Mouse (Mus musculus) heart, embryonic 13.5 days (tissue): ENCODE results near the gene Tmub1. TPM values are rescaled to one million over a fixed set of nuclear protein-coding genes. Genes with fewer than 3 reads are reported as not detected.

Experiments used
- ATAC-seq: fragments of 200-750 bp; cut with Nextera tagmentation; 2 replicates; pipeline ENCODE4 v1.8.0; 2017; ENCODE audit warnings: moderate TSS enrichment; ENCODE audit not compliant: insufficient number of reproducible peaks, low FRiP score, low TSS enrichment; ENCODE audit errors: extremely low read depth
- H3K27ac ChIP-seq: fragments of 300-500 bp; sonication (generic); replicated peaks from 2 replicates; pipeline ENCODE4 v1.5.1; 2015; ENCODE audit warnings: moderate library complexity, mild to moderate bottlenecking, inconsistent platforms
- H3K27me3 ChIP-seq: fragments of 300-500 bp; sonication (generic); replicated peaks from 2 replicates; pipeline ENCODE4 v1.6.1; 2015; ENCODE audit warnings: mild to moderate bottlenecking, inconsistent platforms
- H3K36me3 ChIP-seq: fragments of 300-500 bp; sonication (generic); 2 replicates; pipeline ENCODE4 v1.6.1; 2015; ENCODE audit warnings: mild to moderate bottlenecking, inconsistent platforms
- H3K4me1 ChIP-seq: fragments of 300-500 bp; sonication (generic); 2 replicates; pipeline ENCODE4 v1.6.1; 2015; ENCODE audit warnings: inconsistent platforms
- H3K4me2 ChIP-seq: fragments of 300-500 bp; sonication (generic); 2 replicates; pipeline ENCODE4 v1.6.1; 2015; ENCODE audit warnings: inconsistent platforms, mild to moderate bottlenecking, moderate library complexity
- H3K4me3 ChIP-seq: fragments of 300-500 bp; sonication (generic); 2 replicates; pipeline ENCODE4 v1.5.1; 2015; ENCODE audit warnings: moderate library complexity, mild to moderate bottlenecking, inconsistent platforms
- H3K9ac ChIP-seq: fragments of 300-500 bp; sonication (generic); 2 replicates; pipeline ENCODE4 v1.6.1; 2015; ENCODE audit warnings: inconsistent platforms, mild to moderate bottlenecking, moderate library complexity
- H3K9me3 ChIP-seq: fragments of 300-500 bp; sonication (generic); 2 replicates; pipeline ENCODE4 v1.6.1; 2016; ENCODE audit warnings: inconsistent platforms
- WGBS: fragments of 180-500 bp; shearing (Covaris S2); methylation state at CpG from one replicate; pipeline ENCODE4 v1.1.7; 2015; ENCODE audit warnings: mixed read lengths; 5-methylcytosine and 5-hydroxymethylcytosine counted together
- polyA plus RNA-seq: library from polyadenylated mRNA; unstranded; fragments of >200 nt; fragmentation: Nextera tagmentation; extraction: Ambion mirVana; gene quantifications from 2 replicates; pipeline ENCODE4 v1.2.1, GENCODE M21; 2015

Tmub1 gene
- polyA plus RNA-seq, 1 experiment from 2014 or later = 16.2 TPM

DNA sequence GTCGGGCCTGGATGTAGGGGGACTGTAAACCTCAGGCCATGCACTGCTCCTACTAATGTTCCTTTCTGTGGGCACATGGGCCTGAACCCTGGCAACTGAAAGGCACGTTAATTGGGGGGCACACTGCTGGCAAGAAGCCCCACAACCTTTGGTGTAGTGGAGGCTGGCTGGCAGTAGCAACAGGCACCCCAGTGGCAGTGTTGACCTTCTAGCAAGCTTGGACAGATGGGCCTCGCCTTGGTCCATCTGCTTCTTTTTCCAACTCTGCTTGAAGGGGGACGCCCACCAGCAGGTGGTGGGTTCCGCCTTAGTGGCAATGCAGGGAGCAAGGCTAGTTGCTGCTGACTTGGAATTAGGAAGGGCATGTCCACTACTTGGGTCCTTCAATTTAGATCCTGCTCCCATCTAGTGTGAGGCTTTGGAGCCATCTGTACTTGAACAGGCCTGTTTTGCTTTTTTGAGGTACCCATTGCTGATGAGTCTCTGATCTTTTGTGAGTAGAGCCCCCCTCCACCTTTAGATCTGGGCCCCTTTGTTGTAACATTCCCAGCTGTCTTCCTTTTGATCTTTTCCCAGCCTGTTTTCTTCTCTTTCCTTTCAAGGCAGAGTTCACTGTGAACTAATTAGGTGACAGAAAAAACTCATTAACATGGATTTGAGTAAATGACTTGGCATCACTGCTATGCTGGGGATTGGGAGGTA, 5.8 kb upstream of the Tmub1 start:
- H3K9me3 ChIP-seq = no peaks in the 10 kb centered on the region
- peaks cover 11% of the 10 kb centered on the region for H3K36me3 ChIP-seq
- H3K4me3 ChIP-seq = peak overlapping the region; percentile 90
- peak overlapping the region; percentile 91 for H3K27ac ChIP-seq
- peaks cover 5% of the 10 kb centered on the region; the same call in 1 of the 2 replicates for H3K27me3 ChIP-seq
- 25% methylated on average over 5 of the region's 5 CpGs for WGBS
- H3K9ac ChIP-seq = peak overlapping the region; percentile 99
- peak overlapping the region; percentile 98 for H3K4me2 ChIP-seq
- peaks cover 46% of the 10 kb centered on the region for H3K4me1 ChIP-seq
- no peak for ATAC-seq

- peak overlapping the region; percentile 91 for H3K27ac ChIP-seq
- H3K4me3 ChIP-seq = peak overlapping the region; percentile 90
- peaks cover 51% of the 10 kb centered on the region for H3K4me1 ChIP-seq
- H3K4me2 ChIP-seq = peak overlapping the region; percentile 98
- under 1% methylated on average over 29 of the region's 29 CpGs for WGBS
- H3K9ac ChIP-seq = peak overlapping the region; percentile 99
- peaks cover 5% of the 10 kb centered on the region for H3K36me3 ChIP-seq
- no peak for ATAC-seq
- H3K27me3 ChIP-seq = peaks cover 5% of the 10 kb centered on the region; the same call in 1 of the 2 replicates
- H3K9me3 ChIP-seq = no peaks in the 10 kb centered on the region
Observed at GRCm38 (mm10) chr5:24452691-24453233, 5.1 kb upstream of the Tmub1 start.

- peak within 1 kb of the TSS; percentile 98 for H3K4me2 ChIP-seq
- H3K27me3 ChIP-seq = peaks cover 5% of the 10 kb centered on the region; the same call in 1 of the 2 replicates
Observed at GRCm38 (mm10) chr5:24452030-24452690, 4.5 kb upstream of the Tmub1 start, which contains the start of gene Agap3. Gene Agap3, plus strand, starts transcription at chr5:24452177.

GRCm38 (mm10) chr5:24451264-24452029, 3.8 kb upstream of the Tmub1 start:
- H3K27ac ChIP-seq = peak overlapping the region; percentile 91
- H3K9me3 ChIP-seq = no peaks in the 10 kb centered on the region
- no peaks in the 10 kb centered on the region for H3K36me3 ChIP-seq
- peaks cover 58% of the 10 kb centered on the region for H3K4me1 ChIP-seq
- H3K4me3 ChIP-seq = peak overlapping the region; percentile 90
- H3K4me2 ChIP-seq = peak overlapping the region; percentile 98
- peaks cover 5% of the 10 kb centered on the region; the same call in 1 of the 2 replicates for H3K27me3 ChIP-seq
- WGBS = 2% methylated on average over 48 of the region's 66 CpGs
- H3K9ac ChIP-seq = peak overlapping the region; percentile 99
- peak; percentile 62 for ATAC-seq

More at GRCm38 (mm10) chr5:24452030-24452690, 4.5 kb upstream of the Tmub1 start, which contains the start of gene Agap3:
- Histone ChIP-seq H3K9ac (peak within 1 kb of the TSS; percentile 99), H3K36me3 (no peaks in the 10 kb centered on the region), H3K9me3 (no peaks in the 10 kb centered on the region), H3K27ac (peak within 1 kb of the TSS; percentile 91), H3K4me3 (peak within 1 kb of the TSS; percentile 90), H3K4me1 (peaks cover 55% of the 10 kb centered on the region)
- under 1% methylated on average over 50 of the region's 85 CpGs for WGBS
- ATAC-seq = no peak; the same call in 1 of the 2 replicates

DNA sequence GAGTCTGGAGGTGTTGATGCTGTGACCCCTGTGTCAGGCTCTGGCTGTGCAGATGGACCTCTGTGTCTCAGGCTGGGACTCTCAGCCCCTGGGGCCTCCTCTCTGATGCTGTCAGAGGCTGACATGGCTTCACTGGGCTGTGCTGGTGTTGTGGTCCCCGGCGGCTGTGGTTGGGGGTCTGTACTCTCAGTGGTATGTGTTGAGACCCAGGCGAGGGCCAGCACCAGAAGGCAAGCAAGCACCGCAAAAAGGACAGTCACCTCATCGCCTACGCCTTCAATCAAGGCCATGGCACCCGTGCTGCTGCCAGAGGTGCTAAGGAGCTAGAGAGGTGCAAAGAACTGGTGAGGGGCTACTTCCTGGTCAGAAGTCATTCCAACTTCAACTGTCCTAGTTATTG, 1.0 kb downstream of the Tmub1 start:
- WGBS = 80% methylated on average over 7 of the region's 7 CpGs
- Histone ChIP-seq H3K9me3 (no peaks in the 10 kb centered on the region), H3K27ac (no peak overlapping the region), H3K36me3 (peaks cover 23% of the 10 kb centered on the region), H3K9ac (no peak overlapping the region), H3K4me3 (peak overlapping the region; percentile 74), H3K4me1 (peaks cover 41% of the 10 kb centered on the region), H3K27me3 (peaks cover 5% of the 10 kb centered on the region; the same call in 1 of the 2 replicates), H3K4me2 (peak overlapping the region; percentile 82)
- no peak for ATAC-seq

DNA sequence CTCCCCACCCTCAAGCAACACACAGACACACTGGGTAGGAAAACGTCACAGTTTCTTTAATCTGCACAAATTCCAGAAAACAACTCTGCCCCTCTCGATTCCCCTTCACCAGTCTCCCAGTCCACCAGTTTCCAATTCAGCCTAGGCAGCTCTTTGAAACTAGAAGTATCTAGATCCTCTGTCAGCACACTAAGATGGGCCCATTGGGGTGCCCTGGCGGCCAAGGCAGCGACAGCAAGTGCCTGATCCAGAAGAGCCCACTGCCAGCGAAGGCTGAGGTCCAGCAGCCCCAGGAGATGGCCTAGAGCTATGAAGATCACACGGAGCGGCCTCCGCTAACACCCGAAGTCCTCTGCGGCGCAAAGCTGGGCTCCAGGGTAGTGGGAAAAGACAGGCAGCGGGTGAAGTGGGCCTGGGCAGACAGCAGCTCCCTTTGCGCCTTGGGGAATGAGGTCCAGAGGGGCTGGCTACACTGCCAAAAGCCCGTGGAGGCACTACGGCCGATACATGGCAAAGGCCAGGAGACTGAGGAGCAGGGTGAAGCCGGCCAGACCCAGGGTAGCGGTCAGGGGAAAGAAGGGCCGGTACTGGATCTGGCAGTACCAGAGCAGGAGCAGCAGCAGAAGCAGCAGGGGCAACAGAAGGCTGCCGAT, 2.1 kb downstream of the Tmub1 start:
- Histone ChIP-seq H3K9me3 (no peaks in the 10 kb centered on the region), H3K36me3 (peaks cover 33% of the 10 kb centered on the region), H3K9ac (peak overlapping the region; percentile 99), H3K27me3 (peaks cover 5% of the 10 kb centered on the region; the same call in 1 of the 2 replicates), H3K27ac (peak overlapping the region; percentile 96), H3K4me3 (peak overlapping the region; percentile 93), H3K4me2 (peak overlapping the region; percentile 89), H3K4me1 (peaks cover 34% of the 10 kb centered on the region)
- no peak for ATAC-seq
- 49% methylated on average over 20 of the region's 20 CpGs for WGBS

GRCm38 (mm10) chr5:24444746-24445427, 2.8 kb downstream of the Tmub1 start, which contains the start of gene Fastk:
Gene Fastk, minus strand, starts transcription at chr5:24445287.
- H3K27ac ChIP-seq = peak within 1 kb of the TSS; percentile 96
- peak within 1 kb of the TSS; percentile 93 for H3K4me3 ChIP-seq
- peaks cover 34% of the 10 kb centered on the region for H3K4me1 ChIP-seq
- peak within 1 kb of the TSS; percentile 99 for H3K9ac ChIP-seq
- peak within 1 kb of the TSS; percentile 89 for H3K4me2 ChIP-seq
- no peaks in the 10 kb centered on the region for H3K9me3 ChIP-seq
- peaks cover 40% of the 10 kb centered on the region for H3K36me3 ChIP-seq
- peak; percentile 73 for ATAC-seq
- peaks cover 5% of the 10 kb centered on the region; the same call in 1 of the 2 replicates for H3K27me3 ChIP-seq
- under 1% methylated on average over 59 of the region's 60 CpGs for WGBS

GRCm38 (mm10) chr5:24443927-24444326, 3.7 kb downstream of the Tmub1 start:
- Histone ChIP-seq H3K27me3 (0 out of 2 replicates have a peak, but pooled peaks cover 5% of the 10 kb centered on the region), H3K9me3 (no peaks in the 10 kb centered on the region), H3K4me1 (peaks cover 34% of the 10 kb centered on the region), H3K4me2 (peak overlapping the region; percentile 89), H3K36me3 (peaks cover 50% of the 10 kb centered on the region), H3K27ac (peak overlapping the region; percentile 96; the same call in 1 of the 2 replicates), H3K4me3 (peak overlapping the region; percentile 93), H3K9ac (peak overlapping the region; percentile 99)
- 77% methylated on average over 12 of the region's 12 CpGs for whole genome bisulfite sequencing
- ATAC-seq = no peak

DNA sequence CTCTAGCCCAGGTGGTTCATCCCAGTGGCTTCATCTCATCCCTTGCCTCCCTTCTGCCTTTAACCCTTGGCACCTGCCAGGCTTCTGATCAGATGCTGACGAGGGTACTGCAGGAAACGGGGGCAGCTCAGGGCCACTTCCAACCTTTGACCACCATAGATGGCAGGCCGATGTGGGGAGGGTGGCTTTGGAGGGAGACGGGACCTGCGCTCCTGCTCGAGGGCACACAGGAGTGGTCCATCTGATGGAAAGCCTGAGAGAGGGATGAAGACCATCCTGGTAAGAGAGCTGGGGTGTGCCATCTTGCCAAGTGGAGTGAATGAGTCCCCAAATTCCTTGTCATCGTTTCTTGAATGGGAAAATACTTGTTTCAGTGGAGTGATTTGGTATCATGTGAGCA, 4.5 kb downstream of the Tmub1 start:
- 86% methylated on average over 7 of the region's 7 CpGs for WGBS
- peaks cover 56% of the 10 kb centered on the region for H3K36me3 ChIP-seq
- H3K9me3 ChIP-seq = no peaks in the 10 kb centered on the region
- 0 out of 2 replicates have a peak overlapping the region, but pooled peaks have one; percentile 93 for H3K4me3 ChIP-seq
- no peak overlapping the region for H3K27ac ChIP-seq
- H3K27me3 ChIP-seq = no peaks in the 10 kb centered on the region
- H3K4me1 ChIP-seq = peaks cover 33% of the 10 kb centered on the region
- ATAC-seq = no peak
- H3K4me2 ChIP-seq = peak overlapping the region; percentile 89; the same call in 1 of the 2 replicates
- H3K9ac ChIP-seq = no peak overlapping the region

DNA sequence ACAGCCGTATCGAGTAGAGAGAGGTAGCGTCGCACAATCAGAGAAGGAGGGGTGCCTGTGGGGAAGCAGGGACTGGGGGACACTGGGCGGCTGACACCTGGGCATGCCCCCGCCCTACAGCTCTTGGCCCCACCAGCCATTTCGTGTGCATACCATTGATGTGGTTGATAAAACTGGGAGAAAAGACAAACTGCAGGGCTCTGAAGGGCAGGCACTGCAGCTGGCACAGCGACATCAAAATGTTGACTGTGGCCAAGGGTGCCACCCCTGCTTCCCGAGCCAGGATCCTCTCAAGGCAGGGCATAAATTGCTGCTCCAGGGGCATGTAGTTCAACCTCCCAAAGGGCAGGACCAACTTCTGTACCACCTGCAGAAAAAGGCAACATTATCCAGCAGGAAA, 5.6 kb downstream of the Tmub1 start:
- H3K4me3 ChIP-seq = no peak overlapping the region
- H3K36me3 ChIP-seq = peaks cover 66% of the 10 kb centered on the region
- no peaks in the 10 kb centered on the region for H3K27me3 ChIP-seq
- no peak overlapping the region for H3K27ac ChIP-seq
- H3K4me1 ChIP-seq = peaks cover 24% of the 10 kb centered on the region
- ATAC-seq = no peak
- H3K9ac ChIP-seq = no peak overlapping the region
- no peaks in the 10 kb centered on the region for H3K9me3 ChIP-seq
- 78% methylated on average over 9 of the region's 9 CpGs for WGBS
- H3K4me2 ChIP-seq = no peak overlapping the region
